Mouse (Mus musculus) embryonic fibroblast, embryonic 13.5 days (primary cell): ENCODE measurements at regions not wholly inside any gene's neighbourhood (a gene's known extent, or its start where the extent isn't known, plus 50 kb on each side); places are given as distances from the start of the nearest gene placed in this dataset.

Experiments
- H3K27ac ChIP-seq: 2 replicates; pipeline ENCODE4 v1.5.1; 2012; ENCODE audit warnings: low read length, control low read depth, inconsistent platforms; ENCODE audit not compliant: insufficient read depth
- H3K4me1 ChIP-seq: 2 replicates; pipeline ENCODE4 v1.6.1; 2011; ENCODE audit warnings: low read length; ENCODE audit not compliant: control insufficient read depth, insufficient read depth
- H3K4me3 ChIP-seq: 2 replicates; pipeline ENCODE4 v1.5.1; 2011; ENCODE audit warnings: mild to moderate bottlenecking, control low read depth, low read length; ENCODE audit not compliant: insufficient read depth
- CTCF ChIP-seq: IDR thresholded peaks from 2 replicates; pipeline ENCODE4 v1.5.1; 2011; ENCODE audit warnings: mild to moderate bottlenecking, control low read depth, low read length, moderate library complexity, borderline replicate concordance; ENCODE audit not compliant: insufficient read depth
- POLR2A ChIP-seq: IDR thresholded peaks from 2 replicates; pipeline ENCODE4 v1.6.1; 2011; ENCODE audit warnings: low read depth, mild to moderate bottlenecking, control low read depth, low read length, moderate library complexity

DNA sequence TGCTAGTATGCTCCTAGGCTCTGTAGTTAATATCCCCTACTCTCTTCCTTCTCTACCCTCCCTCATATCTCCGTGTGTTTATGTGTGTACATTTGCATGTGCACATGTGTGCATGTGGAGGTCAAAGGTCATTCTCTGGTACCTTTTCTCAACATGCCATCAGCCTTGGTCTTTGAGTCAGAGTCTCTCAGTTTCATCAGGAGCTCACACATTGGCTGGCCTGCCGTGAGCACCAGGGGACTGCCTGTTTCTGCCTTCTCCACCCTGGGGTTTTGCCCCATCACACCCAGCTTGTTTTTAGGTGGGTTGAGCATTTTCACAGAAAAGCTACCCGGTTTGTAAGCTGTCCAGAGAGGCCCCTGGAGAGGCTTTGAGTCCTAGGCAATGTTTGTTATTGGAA is 292.8 kb upstream of the Eef2kmt start:
- TF ChIP-seq CTCF (no peak), POLR2A (no peak)
- Histone ChIP-seq H3K27ac (no peak overlapping the region), H3K4me1 (no peaks in the 10 kb centered on the region), H3K4me3 (no peak overlapping the region)

DNA sequence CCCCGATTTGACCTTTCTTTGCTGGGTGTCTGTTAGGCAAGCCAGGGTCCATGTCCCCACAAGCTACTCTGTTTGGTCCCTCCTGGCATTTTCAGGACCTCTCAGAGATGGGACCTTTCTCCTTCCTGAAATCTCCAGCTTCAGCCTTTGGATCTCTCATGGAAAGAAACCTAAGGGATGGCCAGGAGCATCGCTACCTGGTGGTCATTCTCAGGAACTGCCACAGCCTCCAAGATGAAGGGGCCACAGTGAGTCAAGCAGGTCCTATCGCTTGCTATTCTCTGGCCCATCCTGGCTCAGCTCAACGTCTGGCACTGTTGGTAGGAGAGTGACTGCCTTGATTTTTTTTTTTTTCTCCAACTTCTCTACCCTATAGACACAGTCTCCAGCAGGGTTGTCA is 291.0 kb upstream of the Eef2kmt start:
- Histone ChIP-seq H3K4me1 (no peaks in the 10 kb centered on the region), H3K4me3 (no peak overlapping the region), H3K27ac (no peak overlapping the region)
- no peak for TF ChIP-seq POLR2A
- TF ChIP-seq CTCF: no peak

DNA sequence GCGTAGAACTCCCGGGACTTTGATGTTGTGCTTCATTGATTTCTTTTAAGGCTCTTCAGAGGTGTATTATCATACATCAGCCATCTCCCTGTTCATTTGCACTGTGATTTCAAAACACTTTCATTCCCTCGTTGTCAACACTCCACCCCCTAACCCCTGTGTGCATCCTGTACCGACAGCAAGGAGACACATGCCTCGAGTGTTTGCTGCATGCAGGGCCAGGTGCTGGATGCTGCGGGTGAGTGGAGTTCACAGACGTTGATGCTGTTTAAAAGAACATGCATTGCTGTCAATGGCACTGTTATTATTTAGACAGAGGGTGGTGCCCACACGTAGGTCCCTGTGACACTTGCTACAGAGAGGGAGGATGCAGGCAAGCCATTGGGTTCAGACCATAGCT is 290.0 kb upstream of the Eef2kmt start:
- TF ChIP-seq CTCF (no peak), POLR2A (no peak)
- H3K4me1 ChIP-seq: no peaks in the 10 kb centered on the region
- H3K4me3 ChIP-seq: no peak overlapping the region
- H3K27ac ChIP-seq: no peak overlapping the region

DNA sequence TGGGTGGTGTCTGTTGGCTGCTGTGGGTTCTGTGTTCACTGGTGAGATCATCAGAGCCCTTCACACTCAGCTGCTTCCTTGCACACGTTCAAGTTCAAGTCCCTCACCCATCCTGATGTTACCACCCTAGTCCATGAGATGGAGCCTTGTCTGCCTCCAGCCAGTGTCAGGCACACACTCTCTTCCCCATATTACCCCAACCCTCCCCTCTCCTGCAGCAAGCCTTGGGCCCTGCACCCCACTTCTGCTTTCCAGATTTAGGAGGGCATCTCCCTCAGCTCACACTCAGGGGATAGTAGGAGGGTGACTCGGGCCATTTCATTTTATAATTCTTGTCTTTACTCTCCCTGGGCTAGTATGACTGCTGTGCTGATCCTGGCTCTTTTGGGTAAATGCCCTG is 288.7 kb upstream of the Eef2kmt start:
- Histone ChIP-seq H3K27ac (no peak overlapping the region), H3K4me3 (no peak overlapping the region), H3K4me1 (no peaks in the 10 kb centered on the region)
- no peak for TF ChIP-seq CTCF
- TF ChIP-seq POLR2A: no peak

DNA sequence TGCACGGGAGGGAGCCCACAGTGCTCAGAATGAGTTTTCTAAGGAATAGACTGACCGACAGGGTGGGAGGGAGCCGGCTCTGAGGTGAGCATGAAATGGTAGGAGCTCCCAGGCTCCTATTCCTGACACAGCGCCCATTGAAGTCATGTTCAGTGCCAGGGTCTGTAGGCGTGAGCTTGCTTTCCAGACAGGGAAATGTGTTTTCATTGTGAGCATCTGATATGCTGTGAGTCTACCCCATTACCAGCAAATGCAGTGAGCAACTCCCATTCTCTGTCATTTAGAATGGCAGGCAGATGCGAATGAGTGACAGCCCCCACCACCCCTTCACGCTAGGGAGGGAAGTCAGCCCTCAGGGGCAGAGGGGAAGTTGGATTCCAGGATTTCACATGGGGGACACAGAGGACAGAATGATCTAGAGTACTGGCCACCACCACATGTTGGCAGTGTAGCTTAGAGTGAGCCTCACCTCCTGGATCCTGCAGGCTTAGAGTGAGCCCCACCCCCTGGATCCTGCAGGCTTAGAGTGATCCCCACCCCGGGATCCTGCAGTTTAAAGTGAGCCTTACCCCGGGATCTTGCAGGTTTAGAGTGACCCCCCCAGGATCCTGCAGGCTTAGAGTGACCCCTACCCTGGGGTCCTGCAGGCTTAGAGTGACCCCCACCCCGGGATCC is 283.2 kb upstream of the Eef2kmt start:
- H3K27ac ChIP-seq: no peak overlapping the region
- H3K4me3 ChIP-seq: no peak overlapping the region
- no peaks in the 10 kb centered on the region for H3K4me1 ChIP-seq
- TF ChIP-seq POLR2A (no peak), CTCF (no peak)

DNA sequence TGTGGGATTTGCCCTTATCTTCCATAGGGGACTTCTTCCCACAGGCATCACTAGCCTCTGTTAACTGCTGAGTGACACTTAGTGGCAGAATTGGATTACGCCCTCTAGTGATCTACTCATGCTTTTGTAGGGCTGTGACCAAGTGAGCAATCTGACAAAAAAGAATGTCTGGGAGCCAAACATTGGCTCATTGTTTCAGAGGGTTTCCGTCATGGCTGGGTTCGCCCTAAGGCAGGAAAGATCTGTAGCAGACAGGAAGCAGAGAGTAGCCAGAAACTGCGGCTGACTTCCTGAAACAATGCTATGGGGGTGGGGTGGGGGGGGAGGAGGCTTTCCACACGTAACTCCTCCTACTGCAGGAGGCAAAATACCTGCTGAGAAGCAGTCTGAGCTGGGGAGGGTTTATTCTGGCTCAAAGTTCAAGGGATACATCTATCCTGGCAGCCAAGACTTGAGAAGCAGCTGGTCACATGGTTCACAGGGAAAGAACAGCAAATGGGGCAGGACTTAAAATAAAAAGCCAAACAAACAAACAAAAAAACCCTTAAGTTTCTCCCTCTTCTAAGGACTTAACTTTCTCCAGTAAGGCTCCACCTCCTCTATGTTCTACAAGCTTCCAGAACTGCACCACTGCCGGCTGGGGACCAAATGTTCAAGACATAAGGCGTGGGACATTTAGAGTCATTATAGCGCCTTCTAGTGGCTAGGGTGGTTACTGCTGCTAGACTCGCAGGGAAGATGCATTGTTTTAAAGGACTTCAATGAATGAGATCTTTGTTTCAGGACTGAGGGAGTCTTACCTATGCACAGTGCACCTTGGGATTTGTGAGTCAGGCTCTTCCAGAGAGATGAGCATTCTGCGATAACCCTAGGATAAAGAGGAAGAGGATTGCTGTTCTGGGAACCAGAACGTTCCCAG is 281.8 kb upstream of the Eef2kmt start:
- no peaks in the 10 kb centered on the region for H3K4me1 ChIP-seq
- TF ChIP-seq POLR2A (no peak), CTCF (no peak)
- H3K27ac ChIP-seq: no peak overlapping the region
- no peak overlapping the region for H3K4me3 ChIP-seq

DNA sequence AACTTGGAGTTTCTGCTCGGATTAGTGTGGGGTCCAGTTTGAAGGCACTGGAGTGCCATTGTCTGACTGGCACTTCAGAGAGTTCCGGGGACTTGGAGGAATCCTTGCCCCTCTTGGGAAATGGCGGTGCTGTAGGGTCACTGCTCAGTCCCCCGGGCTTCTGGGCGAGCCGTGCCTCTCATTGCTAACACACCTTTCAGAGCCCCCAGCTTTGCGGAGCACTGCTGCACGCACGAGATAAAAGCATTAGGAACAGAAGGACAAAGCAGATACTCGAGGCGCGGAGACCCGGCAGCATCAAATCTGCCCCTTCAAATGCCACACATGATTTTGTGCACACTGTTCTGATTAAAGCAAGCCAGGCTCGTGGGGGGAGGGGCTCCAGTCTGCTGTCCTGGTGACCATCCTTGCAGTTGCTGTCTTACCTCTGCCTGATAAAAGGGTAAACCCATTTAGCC is 280.8 kb upstream of the Eef2kmt start:
- TF ChIP-seq POLR2A: no peak
- TF ChIP-seq CTCF: no peak
- Histone ChIP-seq H3K27ac (no peak overlapping the region), H3K4me1 (no peaks in the 10 kb centered on the region), H3K4me3 (no peak overlapping the region)

DNA sequence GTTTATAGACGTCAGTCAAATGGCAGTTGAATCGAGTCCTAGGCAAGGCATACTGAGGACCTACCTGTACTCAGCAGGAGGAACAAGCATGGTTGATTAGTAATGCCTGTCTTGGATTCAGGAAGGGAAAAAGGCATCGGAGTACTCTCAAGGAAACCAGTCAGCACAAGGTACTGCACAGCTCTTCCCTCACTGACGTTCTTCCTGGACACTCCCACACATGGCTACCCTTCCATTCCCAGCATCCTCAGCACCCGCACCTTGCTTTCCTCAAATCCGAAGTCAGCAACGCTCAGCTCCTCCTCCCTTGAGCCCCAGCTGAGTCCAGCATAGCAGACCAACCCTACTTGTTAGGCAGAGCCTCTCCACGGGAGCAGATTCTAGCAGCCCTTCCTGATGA is 279.6 kb upstream of the Eef2kmt start:
- H3K4me3 ChIP-seq: no peak overlapping the region
- no peak overlapping the region for H3K27ac ChIP-seq
- TF ChIP-seq CTCF (no peak), POLR2A (no peak)
- no peaks in the 10 kb centered on the region for H3K4me1 ChIP-seq

DNA sequence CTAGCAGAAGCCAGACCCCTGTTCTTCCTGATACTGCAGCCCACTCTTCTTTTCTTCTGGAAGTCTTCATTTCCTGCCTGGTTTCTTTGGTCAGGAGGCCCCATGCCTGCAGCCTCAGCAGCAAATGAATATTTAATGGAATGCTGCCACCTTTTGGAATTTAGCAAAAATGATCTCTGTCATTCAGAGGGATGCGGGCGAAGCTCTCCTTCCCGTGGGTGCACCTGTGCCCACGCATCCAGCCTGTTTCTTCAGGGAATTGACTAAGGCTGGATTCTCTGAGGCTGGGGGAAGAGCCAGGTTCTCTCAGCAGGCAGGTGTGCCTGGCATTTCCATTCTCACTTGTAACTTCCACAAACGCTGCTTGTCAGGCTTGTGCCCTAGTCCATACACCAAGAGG is 279.1 kb upstream of the Eef2kmt start:
- Histone ChIP-seq H3K27ac (no peak overlapping the region), H3K4me1 (no peaks in the 10 kb centered on the region), H3K4me3 (no peak overlapping the region)
- TF ChIP-seq POLR2A (no peak), CTCF (no peak)

DNA sequence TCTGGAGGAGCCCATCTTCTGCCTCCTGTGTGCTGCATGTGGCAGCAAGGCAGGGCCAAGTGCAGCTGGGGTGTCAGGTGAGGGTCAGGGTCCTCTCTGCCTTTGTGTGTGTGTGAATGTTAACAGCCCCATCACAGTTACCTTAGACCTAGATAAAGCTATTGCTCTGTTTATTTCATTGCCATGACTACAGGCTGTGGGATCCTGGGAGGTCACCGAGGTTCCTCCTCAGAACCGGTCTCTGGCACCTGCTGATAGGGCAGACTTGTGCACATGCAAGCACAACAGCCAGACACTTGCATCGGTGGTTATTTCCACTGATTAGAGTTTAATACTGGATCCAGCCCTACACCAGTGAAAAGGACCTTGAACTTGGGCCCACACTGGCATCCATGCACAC is 278.6 kb upstream of the Eef2kmt start:
- no peak for TF ChIP-seq CTCF
- no peak for TF ChIP-seq POLR2A
- Histone ChIP-seq H3K4me1 (no peaks in the 10 kb centered on the region), H3K27ac (no peak overlapping the region), H3K4me3 (no peak overlapping the region)

DNA sequence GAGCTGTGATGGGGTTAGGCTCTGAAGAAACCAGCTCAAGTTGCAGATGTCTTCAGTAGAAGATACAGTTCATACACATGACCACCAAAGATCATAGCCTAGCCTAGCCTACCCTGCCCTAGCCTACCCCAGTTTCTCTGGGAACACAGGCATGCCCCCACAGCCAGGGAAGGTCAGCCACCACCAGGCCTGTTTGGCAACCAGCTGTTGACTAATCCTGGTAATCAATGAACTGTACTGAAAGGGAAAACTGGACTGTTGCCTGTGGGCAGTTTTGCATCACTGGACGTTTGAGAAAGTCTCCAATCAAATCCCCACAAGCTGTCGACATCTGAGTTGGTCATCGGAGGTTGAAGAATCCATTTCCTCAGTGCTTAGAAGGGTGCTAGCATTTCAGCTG is 276.5 kb upstream of the Eef2kmt start:
- H3K4me3 ChIP-seq: no peak overlapping the region
- TF ChIP-seq POLR2A (no peak), CTCF (no peak)
- no peaks in the 10 kb centered on the region for H3K4me1 ChIP-seq
- no peak overlapping the region for H3K27ac ChIP-seq
